Mouse (Mus musculus): ENCODE data around the gene Rilpl1.

DNA sequence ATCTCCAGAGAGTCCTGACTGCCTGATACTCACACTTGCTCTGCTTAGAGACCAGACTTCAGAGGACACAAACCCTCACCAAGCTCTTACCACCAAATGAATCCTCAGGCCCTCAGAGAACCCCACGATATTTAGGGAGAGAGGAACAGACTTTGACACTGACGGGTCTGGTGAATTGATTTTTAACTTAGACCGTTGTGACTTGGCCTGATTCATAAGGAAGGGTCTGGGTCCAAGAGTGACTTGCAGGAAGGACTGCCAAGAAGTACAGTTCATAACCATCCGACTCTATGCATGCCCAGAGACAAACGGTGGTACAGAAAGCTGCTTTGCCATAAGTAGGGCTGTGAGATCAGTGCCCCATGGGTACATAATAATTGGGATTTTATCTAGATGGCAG lies 45.5 kb downstream of the Rilpl1 start:
- TF ChIP-seq CTCF (IDR thresholded peaks at IDR 0.05; ENCODE audit: low read depth) (no peak), EP300 (IDR thresholded peaks at IDR 0.05; ENCODE audit: low read depth) (no peak)

Data from liver, embryonic 14.5 days (tissue).